In genomic region chr5:21785053-21785452, GRCm38 (mm10) we compare ENCODE assay signal across 8 mouse cellular contexts. TPM values are rescaled to one million over a fixed set of nuclear protein-coding genes. Genes with fewer than 3 reads are reported as not detected.
DNase-seq lines count a peak whose midpoint lies in the region; ATAC-seq lines count a peak whose summit lies in the region.

Gene Dnajc2 (minus strand): TSS chr5:21785251.
Gene Psmc2 (plus strand): TSS chr5:21785283.

- H3K27me3 ChIP-seq in heart, embryonic 13.5 days (replicated peaks), result no peaks in the 10 kb centered on the region
- no peaks in the 10 kb centered on the region for H3K27me3 ChIP-seq in liver, embryonic 12.5 days (replicated peaks)
- no peaks in the 10 kb centered on the region for H3K27me3 ChIP-seq in stomach, embryonic 15.5 days (replicated peaks)

- peak within 1 kb of the TSS; percentile 96 for H3K9ac ChIP-seq in heart, embryonic 13.5 days
- H3K9ac ChIP-seq in liver, embryonic 12.5 days, result peak within 1 kb of the TSS; percentile 94
- H3K9ac ChIP-seq in stomach, embryonic 15.5 days, result peak within 1 kb of the TSS; percentile 70

- ATAC-seq in heart, embryonic 13.5 days (ENCODE audit: extremely low read depth, insufficient number of reproducible peaks, low FRiP score, low TSS enrichment), result peak; percentile 89
- peak; percentile 91 for ATAC-seq in liver, embryonic 12.5 days
- ATAC-seq in stomach, embryonic 15.5 days (ENCODE audit: insufficient read depth, low FRiP score, low read depth), result peak; percentile 97

- peaks cover 10% of the 10 kb centered on the region; the same call in 1 of the 2 replicates for H3K4me1 ChIP-seq in brown adipose tissue, adult 24 weeks (ENCODE audit: control insufficient read depth, insufficient read depth, insufficient read length, low read length)
- H3K4me1 ChIP-seq in heart, embryonic 13.5 days, result peaks cover 26% of the 10 kb centered on the region
- peaks cover 40% of the 10 kb centered on the region for H3K4me1 ChIP-seq in liver, embryonic 12.5 days
- H3K4me1 ChIP-seq in stomach, embryonic 15.5 days, result no peaks in the 10 kb centered on the region

- H3K36me3 ChIP-seq in heart, embryonic 13.5 days, result peaks cover 43% of the 10 kb centered on the region
- peaks cover 50% of the 10 kb centered on the region for H3K36me3 ChIP-seq in liver, embryonic 12.5 days
- peaks cover 19% of the 10 kb centered on the region for H3K36me3 ChIP-seq in stomach, embryonic 15.5 days

- DNase-seq in CD4-positive, CD25-positive, alpha-beta regulatory T cell, adult 2 months (ENCODE audit: low read depth, low spot score), result peak; percentile 93
- peak; percentile 30 for DNase-seq in fat pad, adult 2 months (ENCODE audit: extremely low read depth, low read depth, low spot score)
- peak; percentile 94 for DNase-seq in kidney, postnatal 10 days
- DNase-seq in natural killer cell, adult 2 months (ENCODE audit: low spot score in 2 of 2), result peak; percentile 85 to 88

- WGBS in heart, embryonic 13.5 days, result under 1% methylated on average over 37 of the region's 37 CpGs
- WGBS in liver, embryonic 12.5 days (ENCODE audit: insufficient replicate concordance), result under 1% methylated on average over 37 of the region's 37 CpGs
- WGBS in stomach, embryonic 15.5 days, result under 1% methylated on average over 37 of the region's 37 CpGs

- peak within 1 kb of the TSS; percentile 96 for H3K4me2 ChIP-seq in heart, embryonic 13.5 days
- H3K4me2 ChIP-seq in liver, embryonic 12.5 days, result peak within 1 kb of the TSS; percentile 97
- peak within 1 kb of the TSS; percentile 86 for H3K4me2 ChIP-seq in stomach, embryonic 15.5 days

- H3K27ac ChIP-seq in brown adipose tissue, adult 24 weeks (replicated peaks; ENCODE audit: low read depth, low read length), result no peak within 1 kb of the TSS
- H3K27ac ChIP-seq in heart, embryonic 13.5 days (replicated peaks), result peak within 1 kb of the TSS; percentile 86
- H3K27ac ChIP-seq in liver, embryonic 12.5 days, result peak within 1 kb of the TSS; percentile 94
- peak within 1 kb of the TSS; percentile 84; the same call in 1 of the 2 replicates for H3K27ac ChIP-seq in stomach, embryonic 15.5 days

- H3K9me3 ChIP-seq in heart, embryonic 13.5 days, result no peaks in the 10 kb centered on the region
- H3K9me3 ChIP-seq in liver, embryonic 12.5 days (replicated peaks), result no peaks in the 10 kb centered on the region
- H3K9me3 ChIP-seq in stomach, embryonic 15.5 days, result no peaks in the 10 kb centered on the region

- peak within 1 kb of the TSS; percentile 98 for H3K4me3 ChIP-seq in brown adipose tissue, adult 24 weeks (ENCODE audit: insufficient read depth, low read depth, low read length)
- peak within 1 kb of the TSS; percentile 98 for H3K4me3 ChIP-seq in heart, embryonic 13.5 days
- H3K4me3 ChIP-seq in liver, embryonic 12.5 days, result peak within 1 kb of the TSS; percentile 99
- H3K4me3 ChIP-seq in stomach, embryonic 15.5 days (replicated peaks), result peak within 1 kb of the TSS; percentile 98

RNA-seq across cellular contexts. Expression of gene Dnajc2, which starts in this region (rescaled TPM):
- 16.8 and 19.9 TPM in 2 replicates for polyA plus RNA-seq in brown adipose tissue, adult 24 weeks (2012; ENCODE audit: insufficient read depth, insufficient read length, missing spikeins)
- polyA plus RNA-seq in heart, embryonic 13.5 days (2015; fragmentation: Nextera tagmentation; extraction: Ambion mirVana), result 46.8 and 51.9 TPM in 2 replicates
- polyA plus RNA-seq in liver, embryonic 12.5 days (2016; fragmentation: Nextera tagmentation; extraction: Ambion mirVana), result 66.6 and 67.6 TPM in 2 replicates
- polyA plus RNA-seq in stomach, embryonic 15.5 days (2015; fragmentation: Nextera tagmentation; extraction: Ambion mirVana), result 68.9 and 74.6 TPM in 2 replicates

RNA-seq across cellular contexts. Expression of gene Psmc2, which starts in this region (rescaled TPM):
- 83.9 and 86.9 TPM in 2 replicates for polyA plus RNA-seq in brown adipose tissue, adult 24 weeks (2012; ENCODE audit: insufficient read depth, insufficient read length, missing spikeins)
- polyA plus RNA-seq in heart, embryonic 13.5 days (2015; fragmentation: Nextera tagmentation; extraction: Ambion mirVana), result 138 and 158 TPM in 2 replicates
- 188 and 189 TPM in 2 replicates for polyA plus RNA-seq in liver, embryonic 12.5 days (2016; fragmentation: Nextera tagmentation; extraction: Ambion mirVana)
- polyA plus RNA-seq in stomach, embryonic 15.5 days (2015; fragmentation: Nextera tagmentation; extraction: Ambion mirVana), result 154 and 175 TPM in 2 replicates

Comparison
In these comparisons a context has a peak if more than half of its experiments do, and no peak if none do; other contexts are left out.
1. DNase-seq: peak in every context shown above with its lines; median percentile 94 in kidney, postnatal 10 days; 93 in CD4-positive, CD25-positive, alpha-beta regulatory T cell, adult 2 months; 86 in natural killer cell, adult 2 months; 30 in fat pad, adult 2 months.